Mouse (Mus musculus) erythroblast, embryonic 14.5 days (primary cell): Measurements from ENCODE around the gene Mrps7. TPM values are rescaled to one million over a fixed set of nuclear protein-coding genes. Genes with fewer than 3 reads are reported as not detected.

Experiments
- H3K27me3 ChIP-seq: 2 replicates; pipeline ENCODE4 v1.6.1; 2012; ENCODE audit warnings: inconsistent platforms; ENCODE audit not compliant: control insufficient read depth
- H3K36me3 ChIP-seq: 2 replicates; pipeline ENCODE4 v1.6.1; 2012; ENCODE audit warnings: mild to moderate bottlenecking, inconsistent platforms; ENCODE audit not compliant: control insufficient read depth
- H3K4me1 ChIP-seq: 2 replicates; pipeline ENCODE4 v1.6.1; 2012; ENCODE audit warnings: inconsistent platforms; ENCODE audit not compliant: control insufficient read depth
- H3K4me3 ChIP-seq: replicated peaks from 2 replicates; pipeline ENCODE3; 2012; ENCODE audit warnings: moderate library complexity, mild to moderate bottlenecking, inconsistent platforms
- H3K9me3 ChIP-seq: 2 replicates; pipeline ENCODE4 v1.6.1; 2012; ENCODE audit warnings: low read length, inconsistent platforms, mixed read lengths; ENCODE audit not compliant: control insufficient read depth
- GATA1 ChIP-seq: IDR thresholded peaks from 2 replicates; pipeline ENCODE4 v1.6.1; 2012; ENCODE audit warnings: low read length, inconsistent platforms, mixed read lengths
- TAL1 ChIP-seq: IDR thresholded peaks from 3 replicates; pipeline ENCODE4 v1.6.1; 2012; ENCODE audit warnings: low read length, inconsistent platforms, mixed read lengths
- polyA plus RNA-seq: library from polyadenylated mRNA; stranded (reverse); fragments of >175 nt; gene quantifications from 2 replicates; pipeline ENCODE4 v1.2.3, GENCODE M21; 2012

Gene Mrps7
- polyA plus RNA-seq, 1 experiment, result 6.7 TPM

DNA sequence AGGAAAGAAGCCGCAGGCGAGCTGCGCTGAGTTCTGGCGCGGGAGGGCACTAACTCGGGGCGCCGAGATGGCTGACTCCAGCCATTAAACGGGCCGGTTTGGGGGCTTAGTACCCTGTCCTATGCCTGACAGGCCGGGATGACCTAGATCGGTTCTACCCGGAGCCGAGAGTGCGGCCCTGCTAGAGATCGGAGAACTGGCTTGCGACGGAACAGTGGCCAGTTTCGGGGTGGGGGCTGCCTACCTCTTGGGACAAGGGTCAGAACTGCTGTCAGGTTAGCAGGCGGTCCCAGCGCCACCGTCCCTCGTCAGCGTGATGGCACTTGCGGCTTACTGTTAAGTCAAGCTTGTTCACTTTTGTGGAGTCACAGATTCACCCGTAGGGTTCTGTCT, 575 bp downstream of the Mrps7 start:
- no peak for TF ChIP-seq GATA1
- no peak for TF ChIP-seq TAL1
- peaks cover 61% of the 10 kb centered on the region for H3K4me1 ChIP-seq
- H3K9me3 ChIP-seq, result no peaks in the 10 kb centered on the region
- H3K36me3 ChIP-seq, result peaks cover 76% of the 10 kb centered on the region
- H3K4me3 ChIP-seq, result peak overlapping the region; percentile 70
- no peaks in the 10 kb centered on the region for H3K27me3 ChIP-seq

GRCm38 (mm10) chr11:115606733-115607132, 3.0 kb downstream of the Mrps7 start:
- H3K4me3 ChIP-seq, result no peak overlapping the region
- TF ChIP-seq TAL1 (no peak), GATA1 (no peak)
- no peaks in the 10 kb centered on the region for H3K27me3 ChIP-seq
- H3K36me3 ChIP-seq, result peaks cover 77% of the 10 kb centered on the region
- H3K9me3 ChIP-seq, result no peaks in the 10 kb centered on the region
- H3K4me1 ChIP-seq, result peaks cover 56% of the 10 kb centered on the region

GRCm38 (mm10) chr11:115608421-115609399, 5.0 kb downstream of the Mrps7 start:
- Histone ChIP-seq H3K4me1 (peaks cover 58% of the 10 kb centered on the region), H3K27me3 (no peaks in the 10 kb centered on the region), H3K36me3 (peaks cover 68% of the 10 kb centered on the region), H3K9me3 (no peaks in the 10 kb centered on the region), H3K4me3 (no peak overlapping the region)
- TF ChIP-seq TAL1 (no peak), GATA1 (no peak)

DNA sequence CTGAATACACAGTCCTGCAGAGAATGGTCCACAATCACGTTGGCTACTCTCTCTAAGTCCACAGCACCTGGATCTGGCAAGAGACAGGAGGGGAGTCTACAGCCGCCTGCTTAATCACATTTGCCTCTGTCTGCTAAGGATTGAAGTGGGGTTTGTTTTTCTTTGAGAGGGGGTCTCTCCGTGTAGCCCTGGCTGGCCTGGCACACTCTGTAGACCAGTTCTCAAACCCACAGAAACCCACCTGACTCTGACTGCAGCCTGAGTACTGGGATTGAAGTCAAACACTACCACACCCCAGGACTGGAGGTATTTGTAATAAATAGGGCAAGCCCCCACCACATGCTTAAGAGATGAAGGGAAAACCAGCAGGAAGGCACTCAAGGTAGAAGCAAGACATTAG, 5.9 kb downstream of the Mrps7 start:
- Histone ChIP-seq H3K27me3 (no peaks in the 10 kb centered on the region), H3K4me3 (no peak overlapping the region), H3K4me1 (peaks cover 63% of the 10 kb centered on the region), H3K36me3 (peaks cover 73% of the 10 kb centered on the region), H3K9me3 (no peaks in the 10 kb centered on the region)
- no peak for TF ChIP-seq TAL1

DNA sequence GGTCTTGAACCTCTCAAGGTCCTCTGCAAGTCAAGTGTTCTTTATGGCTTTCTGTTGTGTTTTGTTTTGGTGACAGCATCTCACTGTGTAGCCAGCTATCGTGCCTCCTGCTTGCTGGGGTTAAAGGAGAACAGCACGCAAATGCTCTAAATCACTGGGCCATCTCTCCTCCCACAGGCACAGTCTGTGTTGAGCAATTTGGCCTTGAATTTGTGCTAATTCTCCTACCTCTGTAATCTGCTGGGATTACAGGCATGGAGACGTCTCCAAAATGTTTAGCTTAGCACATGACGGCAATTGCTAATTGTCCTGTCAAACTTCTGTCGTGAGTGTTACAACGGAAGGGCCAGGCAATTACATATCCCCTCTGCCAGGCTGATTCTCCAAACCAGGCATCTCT, 7.4 kb downstream of the Mrps7 start:
- H3K9me3 ChIP-seq, result no peaks in the 10 kb centered on the region
- TF ChIP-seq GATA1, result no peak
- TF ChIP-seq TAL1, result no peak
- H3K27me3 ChIP-seq, result no peaks in the 10 kb centered on the region
- H3K36me3 ChIP-seq, result peaks cover 73% of the 10 kb centered on the region
- H3K4me3 ChIP-seq, result peak overlapping the region; percentile 83
- H3K4me1 ChIP-seq, result peaks cover 52% of the 10 kb centered on the region

- peaks cover 68% of the 10 kb centered on the region for H3K36me3 ChIP-seq
- H3K27me3 ChIP-seq, result no peaks in the 10 kb centered on the region
- no peak for TF ChIP-seq TAL1
- H3K4me3 ChIP-seq, result peak overlapping the region; percentile 83
- H3K9me3 ChIP-seq, result no peaks in the 10 kb centered on the region
- peaks cover 50% of the 10 kb centered on the region for H3K4me1 ChIP-seq
Measured at GRCm38 (mm10) chr11:115612059-115612409, 8.3 kb downstream of the Mrps7 start.

DNA sequence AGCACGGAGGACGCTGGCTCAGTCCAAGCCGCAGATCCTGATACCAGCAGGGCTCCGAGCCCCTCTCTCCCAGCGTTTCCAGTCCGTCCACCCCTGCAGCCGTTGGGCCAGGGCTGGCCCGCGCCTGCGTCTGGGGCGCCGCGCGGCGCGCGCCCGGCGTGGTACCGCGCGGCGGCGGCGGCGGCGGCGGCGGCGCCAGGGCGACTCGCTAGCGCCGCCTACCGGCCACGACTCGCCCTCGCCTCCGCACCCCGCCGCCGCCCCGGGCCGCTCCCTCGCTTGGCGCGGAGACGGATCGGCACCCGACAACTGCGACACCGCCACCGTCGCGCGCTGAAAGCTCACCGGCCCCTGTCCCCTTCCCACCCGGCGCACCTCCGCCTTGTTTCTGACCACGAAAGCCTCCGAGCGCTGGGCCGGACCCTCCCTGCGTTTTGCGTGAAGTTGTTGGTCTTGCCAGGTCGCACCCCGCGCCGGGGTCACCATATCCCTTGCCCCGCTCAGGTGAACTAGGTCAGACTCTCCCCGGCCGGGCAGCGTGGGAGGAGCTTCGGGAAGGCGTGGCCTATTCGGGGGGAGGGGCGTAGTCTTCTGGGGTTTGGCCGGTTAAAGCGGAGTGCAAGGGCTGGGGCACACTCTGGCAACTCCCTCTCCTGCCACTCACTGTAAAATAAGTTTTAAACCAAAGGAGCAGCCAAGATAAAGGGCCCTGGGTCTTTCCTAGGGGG, 8.8 kb downstream of the Mrps7 start, which contains the start of gene Mif4gd:
Gene Mif4gd (minus strand): TSS at position 560 of the 728 bp plus-strand sequence.
- TF ChIP-seq GATA1, result no peak; the same call in 1 of the 2 replicates
- TF ChIP-seq TAL1, result no peak
- Histone ChIP-seq H3K9me3 (no peaks in the 10 kb centered on the region), H3K36me3 (peaks cover 68% of the 10 kb centered on the region), H3K4me1 (peaks cover 54% of the 10 kb centered on the region), H3K4me3 (peak within 1 kb of the TSS; percentile 83), H3K27me3 (no peaks in the 10 kb centered on the region)

DNA sequence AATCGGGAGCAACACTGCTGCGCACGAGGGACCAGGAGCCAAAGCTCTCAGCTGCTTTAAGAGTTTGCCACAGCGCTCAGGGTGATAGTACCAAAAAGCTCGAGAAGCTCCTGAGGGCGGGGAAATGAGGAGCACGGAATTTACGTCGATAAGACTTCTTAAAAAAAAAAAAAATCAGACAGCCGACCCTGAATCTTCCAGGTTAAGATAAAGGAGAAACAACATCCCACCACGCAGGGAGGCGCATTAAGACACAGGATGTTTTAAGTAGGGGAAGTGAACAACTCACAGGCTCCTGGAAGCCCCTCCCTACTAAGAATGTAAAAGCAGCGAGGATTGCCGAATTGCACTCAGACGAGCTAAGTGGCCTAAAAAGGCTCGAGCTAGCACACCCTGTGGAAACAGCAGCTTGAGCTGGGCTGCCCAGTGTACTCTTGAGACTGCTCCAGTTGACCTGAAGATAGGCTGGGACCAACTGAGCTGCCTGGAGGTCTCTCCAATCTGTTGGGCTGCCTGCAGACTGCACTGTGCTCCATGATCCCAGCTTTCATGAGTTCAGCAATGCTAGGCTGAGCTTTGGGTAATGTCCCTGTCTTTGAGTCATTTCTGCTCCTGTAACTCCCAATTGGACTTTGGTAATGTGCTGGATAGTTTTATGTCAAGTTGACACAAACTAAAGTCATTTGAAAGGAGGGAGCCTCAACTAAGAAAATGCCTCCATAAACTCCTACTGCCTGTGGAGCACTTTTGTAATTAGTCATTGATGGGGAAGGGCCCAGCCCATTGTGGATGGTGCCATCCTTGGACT, 9.6 kb downstream of the Mrps7 start:
- TF ChIP-seq TAL1 (no peak), GATA1 (no peak)
- Histone ChIP-seq H3K36me3 (peaks cover 65% of the 10 kb centered on the region), H3K9me3 (no peaks in the 10 kb centered on the region), H3K4me3 (peak overlapping the region; percentile 83), H3K4me1 (peaks cover 54% of the 10 kb centered on the region), H3K27me3 (no peaks in the 10 kb centered on the region)
